Mouse (Mus musculus) T-helper 1 cell (primary cell): ENCODE results near the gene Foxa1.

Source experiments
- in situ Hi-C: fragments of 300-600 bp; cut with MboI, MseI; formaldehyde crosslinking; loops from one replicate; pipeline ENCODE4 v1.15.1; 2025; ENCODE audit warnings: high pct_unique_total_duplicates

Foxa1 gene

GRCm38 (mm10) chr12:57541931-57542745, 4.6 kb downstream of the Foxa1 start:
- in situ Hi-C loops = loop anchor here (5.0 to 25.0 kb wide), 3 partner anchors 845 to 1670 kb away; partner anchors contain the start of genes Fbxo33 and Nkx2-1

GRCm38 (mm10) chr12:57541118-57541517, 5.6 kb downstream of the Foxa1 start:
- in situ Hi-C loops = loop anchor here (5.0 to 25.0 kb wide), 3 partner anchors 844 to 1671 kb away; partner anchors contain the start of genes Fbxo33 and Nkx2-1

- in situ Hi-C loops = loop anchor here (10.0 to 25.0 kb wide), 4 partner anchors 275 to 1705 kb away; partner anchors contain the start of genes Brms1l, Fbxo33 and Nkx2-1
Measured at GRCm38 (mm10) chr12:57539551-57539985, 7.1 kb downstream of the Foxa1 start.

GRCm38 (mm10) chr12:57538588-57539550, 7.8 kb downstream of the Foxa1 start:
- in situ Hi-C loops = loop anchor here (10.0 to 25.0 kb wide), 4 partner anchors 274 to 1704 kb away; partner anchors contain the start of genes Brms1l, Fbxo33 and Nkx2-1

GRCm38 (mm10) chr12:57537791-57538587, 8.7 kb downstream of the Foxa1 start:
- in situ Hi-C loops = loop anchor here (10.0 to 25.0 kb wide), 4 partner anchors 273 to 1703 kb away; partner anchors contain the start of genes Brms1l, Fbxo33 and Nkx2-1

GRCm38 (mm10) chr12:57536909-57537670, 9.6 kb downstream of the Foxa1 start:
- in situ Hi-C loops = loop anchor here (10.0 to 25.0 kb wide), 4 partner anchors 272 to 1702 kb away; partner anchors contain the start of genes Brms1l, Fbxo33 and Nkx2-1

GRCm38 (mm10) chr12:57536056-57536908, 10.4 kb downstream of the Foxa1 start:
- in situ Hi-C loops = loop anchor here (10.0 to 25.0 kb wide), 4 partner anchors 271 to 1701 kb away; partner anchors contain the start of genes Brms1l, Fbxo33 and Nkx2-1

GRCm38 (mm10) chr12:57534879-57535611, 11.7 kb downstream of the Foxa1 start:
- in situ Hi-C loops = loop anchor here (10.0 to 25.0 kb wide), 4 partner anchors 270 to 1700 kb away; partner anchors contain the start of genes Brms1l, Fbxo33 and Nkx2-1

- in situ Hi-C loops = loop anchor here (10.0 to 25.0 kb wide), 4 partner anchors 270 to 1700 kb away; partner anchors contain the start of genes Brms1l, Fbxo33 and Nkx2-1
Measured at GRCm38 (mm10) chr12:57534517-57534878, 12.2 kb downstream of the Foxa1 start.

GRCm38 (mm10) chr12:57530474-57530873, 16.2 kb downstream of the Foxa1 start:
- in situ Hi-C loops = loop anchor here (10.0 to 25.0 kb wide), 4 partner anchors 266 to 1696 kb away; partner anchors contain the start of genes Brms1l, Fbxo33 and Nkx2-1

GRCm38 (mm10) chr12:57528335-57528734, 18.4 kb downstream of the Foxa1 start:
- in situ Hi-C loops = loop anchor here (25.0 kb wide), 2 partner anchors 991 to 1684 kb away; partner anchors contain the start of genes Fbxo33 and Nkx2-1

- in situ Hi-C loops = no loop called here
Measured at GRCm38 (mm10) chr12:57515702-57516377, 30.9 kb downstream of the Foxa1 start.

GRCm38 (mm10) chr12:57514552-57514951, 32.2 kb downstream of the Foxa1 start:
- in situ Hi-C loops = no loop called here

- in situ Hi-C loops = no loop called here
Measured at GRCm38 (mm10) chr12:57511560-57511959, 35.2 kb downstream of the Foxa1 start.

- in situ Hi-C loops = no loop called here
Measured at GRCm38 (mm10) chr12:57511127-57511526, 35.6 kb downstream of the Foxa1 start.

GRCm38 (mm10) chr12:57509726-57510125, 37.0 kb downstream of the Foxa1 start:
- in situ Hi-C loops = no loop called here

- in situ Hi-C loops = no loop called here
Measured at GRCm38 (mm10) chr12:57508938-57509337, 37.8 kb downstream of the Foxa1 start.
